Mouse (Mus musculus): ENCODE data around the gene Themis3. TPM values are rescaled to one million over a fixed set of nuclear protein-coding genes. Genes with fewer than 3 reads are reported as not detected.

Themis3 gene
- total RNA-seq (2014; rRNA removed) (0.08 TPM in 1 of 2 replicates, not detected in the other), polyA plus RNA-seq (2015; fragmentation: Nextera tagmentation; extraction: Ambion mirVana) (not detected in 2 replicates)

DNA sequence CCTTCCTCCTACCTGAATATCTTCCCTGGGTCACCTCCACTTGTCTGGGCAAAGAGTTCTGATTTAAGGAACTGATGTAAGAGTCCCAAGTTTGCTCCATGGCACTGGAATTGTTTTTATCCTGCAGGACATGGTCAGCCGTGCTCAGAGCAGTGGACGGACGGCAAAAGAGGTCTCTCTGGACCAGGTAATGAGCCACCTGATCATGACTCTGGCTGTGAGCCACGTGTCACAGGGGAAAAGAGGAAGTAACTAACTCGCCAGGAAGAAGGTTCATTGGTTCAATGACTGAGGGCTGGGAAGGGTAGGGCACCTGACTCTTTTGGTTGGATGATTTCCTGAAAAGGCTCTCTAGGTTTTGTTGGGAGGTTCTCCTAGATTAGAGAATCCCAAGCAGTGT lies at the start of gene Themis3:
TSS of gene Themis3 (minus strand) at position 187 of the 400 bp plus-strand sequence.
- no peaks in the 10 kb centered on the region for H3K36me3 ChIP-seq (ENCODE audit: insufficient read depth)
- H3K27me3 ChIP-seq (ENCODE audit: insufficient read depth, low read length), result no peaks in the 10 kb centered on the region
- no peak within 1 kb of the TSS for H3K27ac ChIP-seq (ENCODE audit: low read depth, low read length)
- H3K4me1 ChIP-seq (ENCODE audit: insufficient read depth), result no peaks in the 10 kb centered on the region
- no peak for TF ChIP-seq CTCF (IDR thresholded peaks at IDR 0.05; ENCODE audit: low read depth)
- ATAC-seq, result no peak
- no peak within 1 kb of the TSS for H3K4me3 ChIP-seq (ENCODE audit: low read depth, low read length)
- no peak within 1 kb of the TSS for H3K4me2 ChIP-seq (ENCODE audit: low read depth)
- no peaks in the 10 kb centered on the region for H3K9me3 ChIP-seq (ENCODE audit: low read length)
- WGBS, result 74% methylated on average over 5 of the region's 5 CpGs
- H3K9ac ChIP-seq, result no peak within 1 kb of the TSS
- DNase-seq, result no peak

DNA sequence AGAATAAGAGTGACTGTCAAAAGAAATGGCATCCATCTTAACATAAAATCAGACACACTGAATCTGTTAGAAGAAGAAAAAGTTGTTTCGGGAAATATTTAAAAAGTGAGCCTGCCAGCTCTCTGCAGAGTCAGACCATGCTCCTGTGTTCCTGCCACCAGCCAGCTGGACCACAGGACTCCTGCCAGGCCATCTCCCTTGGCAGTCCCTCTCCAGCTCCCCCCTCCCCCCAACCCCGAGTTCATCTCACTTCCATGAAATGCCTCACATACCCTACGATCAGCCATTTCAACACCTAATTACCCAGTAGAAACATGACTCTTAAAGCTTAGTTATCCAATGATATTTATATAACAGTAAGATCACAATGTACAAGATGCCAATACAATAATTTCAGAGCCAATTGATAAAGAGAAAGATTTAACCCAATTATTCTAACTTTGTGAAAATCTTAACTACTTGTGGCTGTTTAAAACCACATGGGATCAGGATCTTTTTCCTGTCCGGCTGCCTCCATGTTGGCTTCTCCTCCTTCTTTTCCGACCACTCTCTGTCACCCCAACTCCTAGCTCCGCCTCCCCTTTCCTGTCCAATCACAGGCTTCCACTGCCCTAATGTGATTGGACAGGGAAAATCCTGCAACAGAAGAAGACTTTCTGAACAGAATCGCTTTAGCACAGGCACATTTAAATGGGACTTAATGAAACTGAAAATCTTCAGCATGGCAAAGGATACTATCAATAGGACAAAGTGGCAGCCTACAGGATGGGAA lies 43.7 kb upstream of the Themis3 start:
- H3K9ac ChIP-seq, result no peak overlapping the region
- no peak for TF ChIP-seq CTCF (IDR thresholded peaks at IDR 0.05; ENCODE audit: low read depth)
- no peaks in the 10 kb centered on the region for H3K36me3 ChIP-seq (ENCODE audit: insufficient read depth)
- H3K4me1 ChIP-seq (ENCODE audit: insufficient read depth), result no peaks in the 10 kb centered on the region
- WGBS, result 84% methylated on average over 7 of the region's 7 CpGs
- no peak for DNase-seq
- H3K4me2 ChIP-seq (ENCODE audit: low read depth), result no peak overlapping the region
- ATAC-seq, result no peak
- H3K27ac ChIP-seq (ENCODE audit: low read depth, low read length), result no peak overlapping the region
- H3K27me3 ChIP-seq (ENCODE audit: insufficient read depth, low read length), result no peaks in the 10 kb centered on the region
- H3K9me3 ChIP-seq (ENCODE audit: low read length), result no peaks in the 10 kb centered on the region
- H3K4me3 ChIP-seq (ENCODE audit: low read depth, low read length), result no peak overlapping the region

DNA sequence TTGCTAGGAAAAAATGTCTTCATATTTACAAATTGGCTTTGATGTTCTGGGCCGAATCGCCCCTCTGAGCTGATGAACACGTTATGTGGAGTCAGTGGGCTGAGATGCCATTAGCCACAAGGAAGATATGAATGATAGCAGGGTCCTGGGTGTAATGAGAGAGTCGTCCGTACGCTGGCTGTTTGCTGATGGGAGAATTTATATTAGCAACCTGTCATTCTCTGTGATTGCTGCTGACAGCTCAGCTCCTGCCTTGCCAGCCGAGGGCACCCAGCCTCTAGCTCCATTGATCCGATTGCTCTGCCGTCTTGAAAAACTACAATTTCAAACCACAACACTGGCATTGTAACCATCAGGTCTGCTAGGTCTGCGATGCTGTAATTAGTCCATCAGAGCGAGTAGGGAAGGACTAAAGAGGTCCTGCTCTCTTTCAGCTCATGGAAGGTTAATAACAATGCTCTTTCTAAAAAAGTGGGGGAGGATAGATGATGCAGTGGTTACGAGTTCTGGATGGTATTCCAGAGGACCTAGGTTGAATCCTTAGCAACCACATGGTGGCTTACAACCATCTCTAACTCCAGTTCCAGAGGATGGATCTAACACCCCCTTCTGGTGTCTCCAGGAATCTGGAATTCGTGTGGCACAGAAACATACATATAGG lies 25.7 kb upstream of the Themis3 start:
- WGBS, result 48% methylated on average over 13 of the region's 13 CpGs
- no peaks in the 10 kb centered on the region for H3K27me3 ChIP-seq (ENCODE audit: insufficient read depth, low read length)
- ATAC-seq (no peak), DNase-seq (no peak)
- no peaks in the 10 kb centered on the region for H3K4me1 ChIP-seq (ENCODE audit: insufficient read depth)
- no peaks in the 10 kb centered on the region for H3K36me3 ChIP-seq (ENCODE audit: insufficient read depth)
- TF ChIP-seq CTCF (IDR thresholded peaks at IDR 0.05; ENCODE audit: low read depth), result no peak
- no peak overlapping the region for H3K9ac ChIP-seq
- no peaks in the 10 kb centered on the region for H3K9me3 ChIP-seq (ENCODE audit: low read length)
- no peak overlapping the region for H3K4me3 ChIP-seq (ENCODE audit: low read depth, low read length)
- no peak overlapping the region for H3K27ac ChIP-seq (ENCODE audit: low read depth, low read length)
- no peak overlapping the region for H3K4me2 ChIP-seq (ENCODE audit: low read depth)

GRCm38 (mm10) chr17:66619255-66619826 lies 24.9 kb upstream of the Themis3 start:
- H3K4me2 ChIP-seq (ENCODE audit: low read depth), result no peak overlapping the region
- no peaks in the 10 kb centered on the region for H3K4me1 ChIP-seq (ENCODE audit: insufficient read depth)
- no peaks in the 10 kb centered on the region for H3K36me3 ChIP-seq (ENCODE audit: insufficient read depth)
- H3K4me3 ChIP-seq (ENCODE audit: low read depth, low read length), result no peak overlapping the region
- H3K27ac ChIP-seq (ENCODE audit: low read depth, low read length), result no peak overlapping the region
- 84% methylated on average over 3 of the region's 3 CpGs for WGBS
- DNase-seq (no peak), ATAC-seq (no peak)
- no peak for TF ChIP-seq CTCF (IDR thresholded peaks at IDR 0.05; ENCODE audit: low read depth)
- H3K9me3 ChIP-seq (ENCODE audit: low read length), result no peaks in the 10 kb centered on the region
- H3K27me3 ChIP-seq (ENCODE audit: insufficient read depth, low read length), result no peaks in the 10 kb centered on the region
- H3K9ac ChIP-seq, result no peak overlapping the region

- H3K9me3 ChIP-seq (ENCODE audit: low read length), result no peaks in the 10 kb centered on the region
Measured at GRCm38 (mm10) chr17:66610032-66610431, 15.6 kb upstream of the Themis3 start.

DNA sequence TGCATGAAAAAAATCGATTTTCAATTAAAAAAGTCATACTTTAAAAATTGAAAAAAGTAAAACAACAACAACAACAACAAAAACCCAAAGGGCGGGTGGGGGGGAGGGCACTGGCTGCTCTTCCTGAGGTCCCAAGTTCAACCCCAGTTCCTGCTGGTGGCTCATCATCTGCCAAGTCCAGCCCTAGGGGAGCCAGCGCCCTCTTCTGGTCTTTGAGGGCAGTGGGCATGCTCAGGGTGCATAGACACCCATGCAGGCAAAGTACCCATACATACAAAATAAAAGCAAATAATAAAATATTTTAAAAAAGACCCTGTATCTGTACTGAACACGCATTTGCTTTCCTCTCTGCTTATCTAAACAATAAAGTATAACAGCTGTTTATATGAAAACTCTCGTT lies 10.5 kb upstream of the Themis3 start:
- H3K36me3 ChIP-seq (ENCODE audit: insufficient read depth), result no peaks in the 10 kb centered on the region
- no peak overlapping the region for H3K27ac ChIP-seq (ENCODE audit: low read depth, low read length)
- H3K9me3 ChIP-seq (ENCODE audit: low read length), result no peaks in the 10 kb centered on the region
- no peak for ATAC-seq
- WGBS, result 79% methylated on average over 5 of the region's 5 CpGs
- H3K4me1 ChIP-seq (ENCODE audit: insufficient read depth), result no peaks in the 10 kb centered on the region
- no peak for DNase-seq
- no peak for TF ChIP-seq CTCF (IDR thresholded peaks at IDR 0.05; ENCODE audit: low read depth)
- no peaks in the 10 kb centered on the region for H3K27me3 ChIP-seq (ENCODE audit: insufficient read depth, low read length)
- no peak overlapping the region for H3K4me2 ChIP-seq (ENCODE audit: low read depth)
- H3K9ac ChIP-seq, result no peak overlapping the region
- H3K4me3 ChIP-seq (ENCODE audit: low read depth, low read length), result no peak overlapping the region

More at GRCm38 (mm10) chr17:66610032-66610431, 15.6 kb upstream of the Themis3 start:
- Histone ChIP-seq H3K4me1 (ENCODE audit: insufficient read depth) (no peaks in the 10 kb centered on the region), H3K4me3 (ENCODE audit: low read depth, low read length) (no peak overlapping the region), H3K27me3 (ENCODE audit: insufficient read depth, low read length) (no peaks in the 10 kb centered on the region), H3K4me2 (ENCODE audit: low read depth) (no peak overlapping the region), H3K27ac (ENCODE audit: low read depth, low read length) (no peak overlapping the region), H3K9ac (no peak overlapping the region), H3K36me3 (ENCODE audit: insufficient read depth) (no peaks in the 10 kb centered on the region)
- ATAC-seq (no peak), DNase-seq (no peak)
- TF ChIP-seq CTCF (IDR thresholded peaks at IDR 0.05; ENCODE audit: low read depth), result no peak

DNA sequence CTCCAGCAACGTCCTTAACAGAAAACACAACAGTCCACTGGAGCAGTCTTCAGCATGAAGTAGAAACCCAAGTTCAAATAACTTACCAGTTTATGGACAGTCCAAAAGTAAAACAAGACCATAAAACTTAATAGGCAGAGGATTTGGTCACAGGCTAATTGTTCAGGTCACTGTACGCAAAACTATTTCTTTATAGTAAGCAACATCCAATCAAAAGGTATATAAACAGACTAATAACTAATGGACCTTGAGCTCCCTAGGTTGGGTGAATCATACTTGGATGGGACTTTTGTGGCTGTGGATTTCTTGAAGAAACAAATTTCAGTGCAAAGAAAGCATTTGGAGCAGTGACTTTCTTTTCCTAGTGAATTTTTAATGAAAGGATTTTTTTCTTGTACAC lies 6.8 kb upstream of the Themis3 start:
- no peak for TF ChIP-seq CTCF (IDR thresholded peaks at IDR 0.05; ENCODE audit: low read depth)
- Histone ChIP-seq H3K4me1 (ENCODE audit: insufficient read depth) (no peaks in the 10 kb centered on the region), H3K4me3 (ENCODE audit: low read depth, low read length) (no peak overlapping the region), H3K27me3 (ENCODE audit: insufficient read depth, low read length) (no peaks in the 10 kb centered on the region), H3K36me3 (ENCODE audit: insufficient read depth) (no peaks in the 10 kb centered on the region), H3K4me2 (ENCODE audit: low read depth) (no peak overlapping the region), H3K9me3 (ENCODE audit: low read length) (no peaks in the 10 kb centered on the region), H3K27ac (ENCODE audit: low read depth, low read length) (no peak overlapping the region), H3K9ac (no peak overlapping the region)
- DNase-seq (no peak), ATAC-seq (no peak)
- 95% methylated on average over 2 of the region's 2 CpGs for WGBS

Measured in forebrain, postnatal 0 days (tissue).